Mouse (Mus musculus) small intestine, adult 2 months (tissue): ENCODE data around the gene Lcn10. TPM values are rescaled to one million over a fixed set of nuclear protein-coding genes. Genes with fewer than 3 reads are reported as not detected.
"Not testable (repeated sequence)": the region's sequence is repeated elsewhere in the genome, so short reads cannot be mapped to it uniquely, and the experiment has no call there.

ENCODE experiments used
- H3K27ac ChIP-seq: fragments of 200-500 bp; 2 replicates; pipeline ENCODE4 v1.5.1; 2012; ENCODE audit warnings: low read depth, low read length, control low read depth, inconsistent platforms; ENCODE audit not compliant: insufficient read depth
- H3K27me3 ChIP-seq: fragments of 200-500 bp; 2 replicates; pipeline ENCODE4 v1.6.1; 2012; ENCODE audit warnings: mild to moderate bottlenecking, moderate library complexity, low read length, inconsistent platforms; ENCODE audit not compliant: control insufficient read depth, insufficient read depth
- H3K36me3 ChIP-seq: fragments of 200-500 bp; 2 replicates; pipeline ENCODE4 v1.6.1; 2012; ENCODE audit warnings: mild to moderate bottlenecking, low read length, control low read depth, inconsistent platforms; ENCODE audit not compliant: control insufficient read depth, insufficient read depth
- H3K4me1 ChIP-seq: fragments of 200-500 bp; 2 replicates; pipeline ENCODE4 v1.6.1; 2012; ENCODE audit warnings: low read length, inconsistent platforms, mixed read lengths; ENCODE audit not compliant: control insufficient read depth, insufficient read depth, insufficient read length
- H3K4me3 ChIP-seq: fragments of 200-500 bp; 2 replicates; pipeline ENCODE4 v1.5.1; 2012; ENCODE audit warnings: low read depth, mild to moderate bottlenecking, control low read depth, inconsistent platforms, low read length, moderate library complexity
- CTCF ChIP-seq: fragments of 200-500 bp; IDR thresholded peaks from 2 replicates; pipeline ENCODE4 v1.5.1; 2012; ENCODE audit warnings: low read depth, mild to moderate bottlenecking, control low read depth, inconsistent platforms, low read length, moderate library complexity, mixed read lengths; ENCODE audit not compliant: insufficient replicate concordance, insufficient read length; ENCODE audit errors: extremely low read depth
- POLR2A ChIP-seq: fragments of 200-500 bp; IDR thresholded peaks from 2 replicates; pipeline ENCODE4 v1.6.1; 2012; ENCODE audit warnings: low read depth, mild to moderate bottlenecking, control low read depth, inconsistent platforms, low read length, moderate library complexity
- WGBS: fragments of 180-500 bp; shearing (Covaris S2); methylation state at CpG from one replicate; pipeline ENCODE4 v1.1.7; 2018; 5-methylcytosine and 5-hydroxymethylcytosine counted together
- polyA plus RNA-seq: library from polyadenylated mRNA; depleted of rRNA; stranded (reverse); fragments of >200 nt; gene quantifications from 2 replicates; pipeline ENCODE4 v1.2.3, GENCODE M21; 2012

The Lcn10 gene
- polyA plus RNA-seq, 1 experiment = not detected

DNA sequence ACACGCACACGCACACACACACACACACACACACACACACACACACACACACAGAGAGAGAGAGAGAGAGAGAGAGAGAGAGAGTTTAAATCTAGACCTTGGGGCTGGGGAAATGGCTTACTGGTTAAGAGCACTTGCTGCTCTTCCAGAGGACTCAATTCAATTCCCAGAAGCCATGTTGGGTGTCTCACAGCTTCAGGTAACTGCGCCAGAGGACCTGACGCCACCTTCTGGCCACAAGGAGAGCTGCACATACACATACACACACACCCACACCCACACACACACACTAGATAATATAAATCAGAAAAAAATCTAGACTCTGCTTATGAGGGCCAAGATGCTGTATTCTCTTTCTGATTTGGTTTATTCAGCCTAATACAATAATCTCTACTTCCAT is 4.4 kb downstream of the Lcn10 start:
- H3K27me3 ChIP-seq = no peaks in the 10 kb centered on the region
- no peak for TF ChIP-seq POLR2A
- TF ChIP-seq CTCF = no peak
- H3K4me3 ChIP-seq = no peak overlapping the region
- no peaks in the 10 kb centered on the region for H3K4me1 ChIP-seq
- no peak overlapping the region for H3K27ac ChIP-seq
- 71% methylated on average over 4 of the region's 4 CpGs for WGBS
- no peaks in the 10 kb centered on the region for H3K36me3 ChIP-seq

- H3K36me3 ChIP-seq = no peaks in the 10 kb centered on the region
- peaks cover 2% of the 10 kb centered on the region; the same call in 1 of the 2 replicates for H3K4me1 ChIP-seq
- TF ChIP-seq CTCF (peak; percentile 75; the same call in 1 of the 2 replicates), POLR2A (no peak)
- H3K4me3 ChIP-seq = no peak overlapping the region
- no peak overlapping the region for H3K27ac ChIP-seq
- no peaks in the 10 kb centered on the region for H3K27me3 ChIP-seq
Measured at GRCm38 (mm10) chr2:25694605-25695004, 12.1 kb downstream of the Lcn10 start.

DNA sequence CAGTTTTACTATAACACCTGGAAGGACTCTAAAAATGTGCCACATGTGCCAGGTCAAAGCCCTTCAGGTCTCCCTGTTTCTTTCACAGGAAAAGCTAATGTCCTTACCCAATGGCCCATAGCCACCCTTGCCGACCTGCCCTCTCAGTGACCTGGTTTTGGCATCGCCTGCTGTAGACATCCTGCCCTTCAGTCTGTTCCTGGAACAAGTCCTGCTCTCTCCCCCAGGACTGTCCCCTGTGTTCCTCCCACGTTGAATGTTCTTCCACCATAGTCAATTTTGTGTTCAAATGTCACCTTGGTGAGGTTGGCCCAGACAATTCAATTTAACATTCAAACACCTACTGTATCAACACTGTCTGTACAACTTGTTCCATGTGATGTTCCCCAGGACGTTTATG is 14.4 kb downstream of the Lcn10 start:
- Histone ChIP-seq H3K36me3 (no peaks in the 10 kb centered on the region), H3K4me3 (no peak overlapping the region)
- WGBS = 53% methylated on average over 4 of the region's 4 CpGs

DNA sequence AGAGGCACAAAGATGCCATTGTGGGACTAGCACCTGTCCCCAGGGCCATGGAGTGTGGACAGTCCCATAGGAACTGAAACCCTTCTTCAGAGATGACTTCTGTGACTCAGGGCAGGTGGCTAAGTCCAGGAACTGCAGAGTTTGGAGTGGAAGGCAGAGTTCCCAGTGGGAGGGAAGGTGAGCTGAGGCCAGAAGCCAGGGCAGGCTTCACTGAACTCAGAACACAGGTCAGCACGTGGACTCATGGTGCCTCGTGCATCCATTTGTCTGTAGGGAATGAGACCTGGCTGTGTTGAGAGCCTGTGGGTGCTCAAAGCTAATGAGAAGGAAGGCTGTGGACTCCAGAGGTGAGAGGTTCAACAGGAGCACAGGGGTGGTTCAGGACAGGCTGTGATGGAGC is 16.2 kb downstream of the Lcn10 start:
- TF ChIP-seq CTCF = no peak
- no peak for TF ChIP-seq POLR2A
- Histone ChIP-seq H3K4me3 (no peak overlapping the region), H3K36me3 (no peaks in the 10 kb centered on the region), H3K27ac (no peak overlapping the region), H3K27me3 (no peaks in the 10 kb centered on the region), H3K4me1 (peaks cover 2% of the 10 kb centered on the region; the same call in 1 of the 2 replicates)
- 75% methylated on average over 2 of the region's 2 CpGs for WGBS

More for the DNA sequence above, 14.4 kb downstream of the Lcn10 start:
- TF ChIP-seq POLR2A = no peak
- no peak for TF ChIP-seq CTCF
- peaks cover 2% of the 10 kb centered on the region; the same call in 1 of the 2 replicates for H3K4me1 ChIP-seq
- H3K27me3 ChIP-seq = no peaks in the 10 kb centered on the region
- no peak overlapping the region for H3K27ac ChIP-seq

DNA sequence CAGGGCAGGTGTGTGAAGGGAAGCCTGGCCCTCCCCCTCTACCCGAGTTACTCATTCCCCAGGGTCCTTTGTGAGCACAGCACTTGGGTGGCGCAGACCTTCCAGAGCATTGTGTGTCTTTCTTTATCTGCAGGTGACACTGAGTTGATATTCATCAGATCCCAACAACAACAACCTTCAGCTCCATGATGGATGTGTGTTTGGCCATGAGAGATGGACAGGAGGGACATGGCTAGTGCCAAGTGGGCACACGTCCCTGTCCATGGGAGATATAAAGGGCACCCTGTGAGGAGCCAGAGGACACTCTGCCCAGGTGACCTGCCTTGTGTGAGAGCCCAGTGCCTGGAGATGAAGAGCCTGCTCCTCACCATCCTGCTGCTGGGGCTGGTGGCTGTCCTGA is 17.2 kb downstream of the Lcn10 start, which contains the start of gene Obp2a:
Obp2a (plus strand) TSS at position 301 of the 400 bp plus-strand sequence.
- not testable (repeated sequence) for H3K27me3 ChIP-seq, H3K4me1 ChIP-seq, H3K36me3 ChIP-seq, H3K27ac ChIP-seq, H3K4me3 ChIP-seq
- WGBS = 81% methylated on average over 3 of the region's 3 CpGs

GRCm38 (mm10) chr2:25701001-25701400 is 18.5 kb downstream of the Lcn10 start:
- no peak for TF ChIP-seq CTCF
- no peak for TF ChIP-seq POLR2A
- H3K27me3 ChIP-seq = no peaks in the 10 kb centered on the region
- H3K36me3 ChIP-seq = no peaks in the 10 kb centered on the region
- peaks cover 2% of the 10 kb centered on the region; the same call in 1 of the 2 replicates for H3K4me1 ChIP-seq
- H3K4me3 ChIP-seq = no peak overlapping the region
- H3K27ac ChIP-seq = no peak overlapping the region
- 81% methylated on average over 5 of the region's 5 CpGs for WGBS

GRCm38 (mm10) chr2:25703706-25704105 is 21.2 kb downstream of the Lcn10 start:
- peaks cover 3% of the 10 kb centered on the region for H3K4me1 ChIP-seq
- TF ChIP-seq POLR2A (no peak), CTCF (no peak)
- H3K36me3 ChIP-seq = no peaks in the 10 kb centered on the region
- no peak overlapping the region for H3K27ac ChIP-seq
- H3K27me3 ChIP-seq = no peaks in the 10 kb centered on the region
- no peak overlapping the region for H3K4me3 ChIP-seq
- WGBS = 67% methylated on average over 4 of the region's 4 CpGs
